Mouse (Mus musculus) heart, adult 10 weeks (tissue): ENCODE data around the gene Kpna2. TPM values are rescaled to one million over a fixed set of nuclear protein-coding genes. Genes with fewer than 3 reads are reported as not detected.

Source experiments
- polyA plus RNA-seq: library from polyadenylated mRNA; stranded (reverse); fragments of 350-450 nt; fragmentation: Illumina TruSeq; extraction: RNeasy Lipid Tissue Mini Kit (QIAGEN cat#74804); gene quantifications from one replicate; pipeline ENCODE4 v1.2.3, GENCODE M21; 2014; ENCODE audit warnings: low read depth, low replicate concordance

Gene Kpna2
- 49.4 TPM for polyA plus RNA-seq

GRCm38 (mm10) chr11:106999151-106999948 is at the start of gene Kpna2:
Gene Kpna2, minus strand, starts transcription at chr11:106999541.

GRCm38 (mm10) chr11:107025411-107026321 is 26.3 kb upstream of the Kpna2 start, which contains the start of gene 1810010H24Rik:
Gene 1810010H24Rik, plus strand, starts transcription at chr11:107025681.

Other genes with a start within 250 kb of the Kpna2 start
- gene Pecam1, start 248.9 kb downstream of the Kpna2 start, polyA plus RNA-seq: 116 TPM
- 0.65 TPM for gene Milr1, start 248.3 kb downstream of the Kpna2 start, polyA plus RNA-seq
- gene Polg2, start 220.0 kb downstream of the Kpna2 start, polyA plus RNA-seq: 7.7 TPM
- 572 TPM for gene Ddx5, start 210.4 kb downstream of the Kpna2 start, polyA plus RNA-seq
- 10.1 TPM for gene Cep95, start 210.3 kb downstream of the Kpna2 start, polyA plus RNA-seq
- 28.0 TPM for gene Smurf2, start 78.8 kb downstream of the Kpna2 start, polyA plus RNA-seq
- 1.9 TPM for gene 1810010H24Rik, start 26.1 kb upstream of the Kpna2 start, polyA plus RNA-seq
- gene Bptf, start 132.6 kb upstream of the Kpna2 start, polyA plus RNA-seq: 18.6 TPM
- gene Nol11, start 189.8 kb upstream of the Kpna2 start, polyA plus RNA-seq: 21.0 TPM